Mouse (Mus musculus): ENCODE data around the gene Olfr1344. TPM values are rescaled to one million over a fixed set of nuclear protein-coding genes. Genes with fewer than 3 reads are reported as not detected.
"Not testable (repeated sequence)": the region's sequence is repeated elsewhere in the genome, so short reads cannot be mapped to it uniquely, and the experiment has no call there.

Gene Olfr1344
- polyA plus RNA-seq, 1 experiment from 2014 or later: not detected

GRCm38 (mm10) chr7:6447771-6448170 is 9.3 kb downstream of the Olfr1344 start:
- Histone ChIP-seq H3K36me3 (no peaks in the 10 kb centered on the region), H3K27me3 (no peaks in the 10 kb centered on the region), H3K9me3 (no peaks in the 10 kb centered on the region), H3K9ac (replicated peaks) (no peak overlapping the region), H3K4me2 (replicated peaks) (no peak overlapping the region), H3K4me1 (no peaks in the 10 kb centered on the region), H3K4me3 (no peak overlapping the region), H3K27ac (replicated peaks) (no peak overlapping the region)
- ATAC-seq (ENCODE audit: low FRiP score, low read depth): no peak
- WGBS: 84% methylated on average over 5 of the region's 5 CpGs

DNA sequence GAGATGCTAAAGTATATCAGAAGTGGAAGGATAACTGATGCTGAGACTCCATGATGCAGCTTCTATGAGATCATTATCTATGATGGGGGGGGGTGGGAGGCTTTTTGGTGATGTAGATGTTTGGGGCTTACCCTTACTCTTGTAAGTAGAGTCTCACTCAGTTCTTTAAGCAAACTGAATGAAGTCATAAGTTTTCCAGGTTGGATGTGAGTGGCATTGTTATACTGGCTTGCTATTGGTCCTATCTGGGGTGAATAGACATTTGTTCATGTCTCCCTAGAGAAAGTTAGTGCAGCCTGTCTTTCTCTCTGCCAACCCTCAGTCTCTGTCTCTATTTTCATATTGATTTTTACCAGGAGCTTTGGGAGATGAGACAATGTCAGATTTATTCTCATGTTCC is 17.4 kb downstream of the Olfr1344 start, which contains the start of gene Olfr1336:
TSS of gene Olfr1336 (plus strand) at position 301 of the 400 bp plus-strand sequence.
- no peaks in the 10 kb centered on the region for H3K4me1 ChIP-seq
- H3K27me3 ChIP-seq: no peaks in the 10 kb centered on the region
- ATAC-seq (ENCODE audit: low FRiP score, low read depth): no peak
- no peak within 1 kb of the TSS for H3K27ac ChIP-seq (replicated peaks)
- H3K4me3 ChIP-seq: no peak within 1 kb of the TSS
- H3K9ac ChIP-seq (replicated peaks): no peak within 1 kb of the TSS
- H3K9me3 ChIP-seq: 0 out of 2 replicates have a peak, but pooled peaks cover 2% of the 10 kb centered on the region
- no peaks in the 10 kb centered on the region for H3K36me3 ChIP-seq
- H3K4me2 ChIP-seq (replicated peaks): no peak within 1 kb of the TSS

DNA sequence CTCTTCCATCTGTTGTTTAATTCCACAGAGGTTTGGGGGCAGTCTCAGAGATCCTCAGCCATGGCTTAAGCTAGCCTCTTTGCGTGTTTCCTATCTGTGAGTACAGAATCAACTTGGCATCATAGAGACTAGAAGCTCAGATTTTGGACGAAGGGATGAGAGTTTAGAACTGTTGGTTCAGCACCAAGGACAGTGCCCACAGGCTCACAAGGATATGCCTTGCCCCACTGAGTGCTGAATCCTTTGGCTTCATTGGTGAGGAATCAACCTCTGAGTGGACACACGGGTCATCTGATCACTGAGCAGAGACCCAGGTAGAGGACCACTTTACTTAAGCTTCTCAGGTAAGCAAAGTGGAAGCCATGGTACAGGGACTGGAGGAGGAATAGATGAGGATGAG is 17.9 kb downstream of the Olfr1344 start:
- Histone ChIP-seq H3K27ac (replicated peaks) (no peak overlapping the region), H3K4me3 (no peak overlapping the region), H3K4me1 (no peaks in the 10 kb centered on the region), H3K4me2 (replicated peaks) (no peak overlapping the region), H3K9me3 (0 out of 2 replicates have a peak, but pooled peaks cover 2% of the 10 kb centered on the region), H3K9ac (replicated peaks) (no peak overlapping the region), H3K27me3 (no peaks in the 10 kb centered on the region), H3K36me3 (no peaks in the 10 kb centered on the region)
- 47% methylated on average over 3 of the region's 3 CpGs for WGBS
- ATAC-seq (ENCODE audit: low FRiP score, low read depth): no peak

GRCm38 (mm10) chr7:6466951-6467350 is 28.5 kb downstream of the Olfr1344 start, which contains the start of gene Olfr1346:
Olfr1346 (plus strand) TSS chr7:6467101.
- ATAC-seq (ENCODE audit: low FRiP score, low read depth): no peak
- no peak within 1 kb of the TSS for H3K27ac ChIP-seq (replicated peaks)
- no peaks in the 10 kb centered on the region for H3K4me1 ChIP-seq
- H3K9ac ChIP-seq (replicated peaks): no peak within 1 kb of the TSS
- no peaks in the 10 kb centered on the region for H3K36me3 ChIP-seq
- H3K4me3 ChIP-seq: no peak within 1 kb of the TSS
- no peaks in the 10 kb centered on the region for H3K9me3 ChIP-seq
- H3K4me2 ChIP-seq (replicated peaks): no peak within 1 kb of the TSS
- no peaks in the 10 kb centered on the region for H3K27me3 ChIP-seq

- WGBS: 81% methylated on average over 2 of the region's 2 CpGs
- H3K4me1 ChIP-seq; ATAC-seq (ENCODE audit: low FRiP score, low read depth): not testable (repeated sequence)
Observed at GRCm38 (mm10) chr7:6477633-6478032, 39.1 kb downstream of the Olfr1344 start.

DNA sequence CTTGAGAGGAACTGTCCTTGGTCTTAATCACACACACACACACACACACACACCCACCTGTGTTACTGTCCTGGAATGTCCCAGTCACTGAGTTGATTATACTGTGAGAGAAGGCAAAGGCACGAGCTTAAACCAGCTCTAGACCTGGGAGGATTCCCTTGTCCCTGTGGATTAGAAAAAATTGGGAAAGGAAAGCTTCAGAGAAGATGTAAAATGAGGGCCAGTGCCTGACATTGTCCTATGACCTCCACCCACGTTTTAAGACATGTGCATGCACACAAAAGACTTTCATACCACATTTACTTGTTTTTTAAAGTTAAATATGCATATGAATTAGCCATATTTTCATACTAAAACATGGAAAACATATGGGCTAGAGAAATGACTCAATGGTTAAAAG is 48.4 kb downstream of the Olfr1344 start, which contains the start of gene Olfr5:
TSS of gene Olfr5 (minus strand) at position 101 of the 400 bp plus-strand sequence.
- Histone ChIP-seq H3K4me2 (replicated peaks) (no peak within 1 kb of the TSS), H3K9ac (replicated peaks) (no peak within 1 kb of the TSS), H3K9me3 (peaks cover 7% of the 10 kb centered on the region; the same call in 1 of the 2 replicates), H3K27ac (replicated peaks) (no peak within 1 kb of the TSS), H3K4me3 (no peak within 1 kb of the TSS), H3K4me1 (no peaks in the 10 kb centered on the region), H3K27me3 (no peaks in the 10 kb centered on the region), H3K36me3 (no peaks in the 10 kb centered on the region)
- 40% methylated on average over 2 of the region's 2 CpGs for WGBS
- ATAC-seq (ENCODE audit: low FRiP score, low read depth): no peak

More at GRCm38 (mm10) chr7:6477633-6478032, 39.1 kb downstream of the Olfr1344 start:
- not testable (repeated sequence) for H3K27me3 ChIP-seq; H3K4me3 ChIP-seq; H3K9ac ChIP-seq (replicated peaks); H3K27ac ChIP-seq (replicated peaks); H3K36me3 ChIP-seq; H3K4me2 ChIP-seq (replicated peaks)
- H3K9me3 ChIP-seq: peaks cover 15% of the 10 kb centered on the region

Other genes with a start within 250 kb of the Olfr1344 start
- gene Galp, start 241.6 kb upstream of the Olfr1344 start, polyA plus RNA-seq (2016; fragmentation: Nextera tagmentation; extraction: Ambion mirVana): not detected in 2 replicates
- not detected in 2 replicates for gene Zscan5b, start 216.4 kb upstream of the Olfr1344 start, polyA plus RNA-seq (2016; fragmentation: Nextera tagmentation; extraction: Ambion mirVana)
- not detected in 2 replicates for gene Epp13, start 186.0 kb upstream of the Olfr1344 start, polyA plus RNA-seq (2016; fragmentation: Nextera tagmentation; extraction: Ambion mirVana)
- 11.4 and 14.2 TPM in 2 replicates for gene Zfp667, start 152.1 kb upstream of the Olfr1344 start, polyA plus RNA-seq (2016; fragmentation: Nextera tagmentation; extraction: Ambion mirVana)
- gene Zfp583, start 107.4 kb upstream of the Olfr1344 start, polyA plus RNA-seq (2016; fragmentation: Nextera tagmentation; extraction: Ambion mirVana): 7.9 and 8.7 TPM in 2 replicates
- 4.5 and 4.8 TPM in 2 replicates for gene Gm3854, start 94.9 kb upstream of the Olfr1344 start, polyA plus RNA-seq (2016; fragmentation: Nextera tagmentation; extraction: Ambion mirVana)
- gene Zfp78, start 75.4 kb upstream of the Olfr1344 start, polyA plus RNA-seq (2016; fragmentation: Nextera tagmentation; extraction: Ambion mirVana): 2.4 and 3.1 TPM in 2 replicates
- 14.8 and 16.0 TPM in 2 replicates for gene Zfp28, start 55.4 kb upstream of the Olfr1344 start, polyA plus RNA-seq (2016; fragmentation: Nextera tagmentation; extraction: Ambion mirVana)
- 0.85 and 1.1 TPM in 2 replicates for gene Smim17, start 40.0 kb upstream of the Olfr1344 start, polyA plus RNA-seq (2016; fragmentation: Nextera tagmentation; extraction: Ambion mirVana)
- not detected in 2 replicates for gene Gm20715, start 28.4 kb upstream of the Olfr1344 start, polyA plus RNA-seq (2016; fragmentation: Nextera tagmentation; extraction: Ambion mirVana)
- gene Olfr1336, start 17.5 kb downstream of the Olfr1344 start, polyA plus RNA-seq (2016; fragmentation: Nextera tagmentation; extraction: Ambion mirVana): not detected in 2 replicates
- not detected in 2 replicates for gene Olfr1346, start 28.4 kb downstream of the Olfr1344 start, polyA plus RNA-seq (2016; fragmentation: Nextera tagmentation; extraction: Ambion mirVana)
- not detected in 2 replicates for gene Olfr5, start 48.3 kb downstream of the Olfr1344 start, polyA plus RNA-seq (2016; fragmentation: Nextera tagmentation; extraction: Ambion mirVana)
- not detected in 2 replicates for gene Olfr1347, start 61.1 kb downstream of the Olfr1344 start, polyA plus RNA-seq (2016; fragmentation: Nextera tagmentation; extraction: Ambion mirVana)
- not detected in 2 replicates for gene Olfr1348, start 70.1 kb downstream of the Olfr1344 start, polyA plus RNA-seq (2016; fragmentation: Nextera tagmentation; extraction: Ambion mirVana)
- gene Olfr1349, start 84.3 kb downstream of the Olfr1344 start, polyA plus RNA-seq (2016; fragmentation: Nextera tagmentation; extraction: Ambion mirVana): not detected in 2 replicates
- not detected in 2 replicates for gene Olfr1350, start 126.2 kb downstream of the Olfr1344 start, polyA plus RNA-seq (2016; fragmentation: Nextera tagmentation; extraction: Ambion mirVana)